Mouse (Mus musculus) heart, adult 2 months (tissue): ENCODE data around the gene Olfr1395.

Experiments used
- CTCF ChIP-seq: fragments of 200-600 bp; IDR thresholded peaks from 2 replicates; pipeline ENCODE4 v1.8.1; 2022; ENCODE audit warnings: antibody characterized with exemption, mild to moderate bottlenecking, moderate library complexity
- EP300 ChIP-seq: fragments of 200-500 bp; IDR thresholded peaks from 2 replicates; pipeline ENCODE4 v1.6.1; 2011; ENCODE audit warnings: low read depth, low read length, control low read depth; ENCODE audit not compliant: insufficient read depth
- POLR2A ChIP-seq: fragments of 200-500 bp; IDR thresholded peaks from 2 replicates; pipeline ENCODE4 v1.6.1; 2011; ENCODE audit warnings: mild to moderate bottlenecking, low read depth, low read length, control low read depth; ENCODE audit not compliant: insufficient read depth

- TF ChIP-seq EP300 (no peak), CTCF (no peak), POLR2A (no peak)
Observed at GRCm38 (mm10) chr11:49100409-49100808, 41.7 kb upstream of the Olfr1395 start.
